Mouse (Mus musculus) gastrocnemius, adult 18-20 months (tissue): Measurements from ENCODE around the gene Fanci. TPM values are rescaled to one million over a fixed set of nuclear protein-coding genes. Genes with fewer than 3 reads are reported as not detected.

ENCODE experiments used
- DNase-seq: peaks from one replicate; pipeline ENCODE4 v3.0.0; 2021; ENCODE audit warnings: low spot score
- long read RNA-seq, 2 experiments: library from polyadenylated mRNA; stranded (forward); transcript quantifications; one replicate each; pipeline ENCODE4 v2.0.0; 2021
- total RNA-seq, 2 experiments: library from RNA; stranded (reverse); gene quantifications; 2 replicates each; pipeline ENCODE4 v1.2.3; 2021

Gene Fanci
- total RNA-seq = not detected
- long read RNA-seq, experiment 1 = 0 reads
- long read RNA-seq, experiment 2 = 0 reads

- peak; percentile 94 for DNase-seq
These were observed at the start of gene Fanci for GRCm38 (mm10) chr7:79391883-79392649. Gene Fanci, plus strand, starts transcription at chr7:79391929.

DNA sequence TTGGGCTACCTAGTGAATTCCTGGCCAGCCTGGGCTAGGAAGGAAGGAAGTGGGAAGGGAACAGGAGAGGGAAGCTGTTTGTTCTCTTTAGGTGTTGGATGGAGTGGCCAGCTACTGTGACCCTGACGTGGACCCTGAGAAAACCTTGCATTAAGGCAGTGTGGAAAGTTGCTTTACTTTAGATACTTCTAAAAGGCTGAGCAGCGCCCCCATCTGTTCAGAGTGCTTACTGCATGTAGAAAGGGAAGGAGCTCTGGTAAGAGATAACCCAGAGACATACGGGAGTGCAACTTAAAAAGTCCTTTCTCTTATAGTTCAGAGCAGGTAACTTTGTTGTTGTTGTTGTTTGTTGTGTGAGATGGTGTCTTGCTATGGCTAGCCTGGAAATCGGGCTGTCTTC lies 45.8 kb upstream of the Fanci start:
- peak; percentile 33 for DNase-seq

GRCm38 (mm10) chr7:79346555-79347075 lies 45.1 kb upstream of the Fanci start:
- DNase-seq = no peak

GRCm38 (mm10) chr7:79347108-79347813 lies 44.5 kb upstream of the Fanci start:
- no peak for DNase-seq

DNA sequence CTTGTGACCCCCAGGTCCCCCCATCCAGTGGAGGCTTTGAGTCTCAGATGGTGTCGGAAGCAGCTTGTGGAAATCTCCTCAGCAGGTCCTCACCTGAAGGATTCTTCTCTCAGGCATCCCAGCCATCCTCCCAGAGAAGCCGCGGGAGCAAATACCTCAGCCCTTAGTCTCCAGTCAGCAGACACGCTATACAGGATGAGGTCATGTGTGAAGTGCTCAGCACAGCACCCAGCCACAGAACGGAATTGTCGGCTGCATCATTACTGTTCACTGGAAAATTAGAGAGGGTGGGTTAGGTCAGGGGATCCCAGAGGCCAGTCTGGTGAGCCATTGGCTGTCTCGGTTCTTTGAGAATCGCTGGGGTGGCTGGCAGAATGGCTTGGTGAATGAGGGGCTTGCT lies 42.9 kb upstream of the Fanci start:
- DNase-seq = no peak

- peak; percentile 78 for DNase-seq
These were observed 41.9 kb upstream of the Fanci start for GRCm38 (mm10) chr7:79349738-79350386.

GRCm38 (mm10) chr7:79358350-79359182 lies 33.2 kb upstream of the Fanci start:
- DNase-seq = no peak

DNA sequence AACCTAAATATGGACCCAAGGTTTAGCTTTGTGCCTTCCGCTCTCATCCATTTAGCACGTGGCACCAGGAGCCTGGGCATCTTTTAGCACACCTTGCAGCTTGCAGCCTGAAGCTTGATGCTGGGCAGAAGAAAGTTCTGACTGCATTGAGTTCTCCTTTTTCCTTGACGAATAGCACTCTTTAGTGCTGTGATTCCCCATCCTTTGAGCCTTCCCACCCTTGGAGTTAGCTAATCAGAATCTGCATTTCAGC lies 32.6 kb upstream of the Fanci start:
- DNase-seq = no peak

GRCm38 (mm10) chr7:79360056-79360455 lies 31.7 kb upstream of the Fanci start:
- DNase-seq = no peak

DNA sequence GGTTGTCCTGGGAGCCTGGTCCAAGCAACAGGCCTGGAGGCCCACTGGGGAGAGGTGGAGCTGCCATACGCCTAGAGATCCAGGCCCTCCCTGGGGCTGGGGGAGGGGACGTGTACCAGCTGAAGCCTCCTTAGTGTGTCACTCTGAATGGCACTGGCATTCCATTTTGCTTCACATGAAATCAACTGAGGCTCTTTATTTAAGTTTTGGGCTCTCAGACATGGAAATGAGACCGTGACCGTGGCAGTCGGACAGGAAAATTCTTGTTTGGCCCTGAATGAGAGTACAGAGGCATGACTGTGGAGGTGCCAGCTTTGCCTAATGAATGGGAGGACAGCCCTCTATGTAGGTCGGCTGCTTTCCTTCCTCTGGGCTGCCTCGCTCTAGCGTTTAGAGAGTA lies 29.5 kb upstream of the Fanci start:
- no peak for DNase-seq

DNA sequence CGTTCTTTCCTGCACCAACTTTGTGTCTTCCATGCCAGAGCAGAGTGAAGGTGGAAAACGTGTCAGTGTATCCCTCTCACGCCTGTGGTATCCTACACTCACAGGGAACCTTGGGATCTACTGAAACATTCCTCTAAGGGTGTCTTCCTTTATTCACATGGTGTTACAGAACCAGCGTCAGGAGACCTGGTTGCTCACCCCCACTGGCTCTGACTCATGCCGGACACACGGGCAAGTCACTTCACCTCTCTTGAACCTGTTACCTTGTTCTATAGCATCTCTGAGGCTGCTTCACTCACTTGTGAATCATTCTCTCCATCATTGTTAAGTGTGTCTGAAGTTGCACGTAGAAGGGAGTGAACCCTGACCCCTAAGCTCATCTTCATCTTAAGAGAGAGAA lies 28.9 kb upstream of the Fanci start:
- DNase-seq = no peak

DNA sequence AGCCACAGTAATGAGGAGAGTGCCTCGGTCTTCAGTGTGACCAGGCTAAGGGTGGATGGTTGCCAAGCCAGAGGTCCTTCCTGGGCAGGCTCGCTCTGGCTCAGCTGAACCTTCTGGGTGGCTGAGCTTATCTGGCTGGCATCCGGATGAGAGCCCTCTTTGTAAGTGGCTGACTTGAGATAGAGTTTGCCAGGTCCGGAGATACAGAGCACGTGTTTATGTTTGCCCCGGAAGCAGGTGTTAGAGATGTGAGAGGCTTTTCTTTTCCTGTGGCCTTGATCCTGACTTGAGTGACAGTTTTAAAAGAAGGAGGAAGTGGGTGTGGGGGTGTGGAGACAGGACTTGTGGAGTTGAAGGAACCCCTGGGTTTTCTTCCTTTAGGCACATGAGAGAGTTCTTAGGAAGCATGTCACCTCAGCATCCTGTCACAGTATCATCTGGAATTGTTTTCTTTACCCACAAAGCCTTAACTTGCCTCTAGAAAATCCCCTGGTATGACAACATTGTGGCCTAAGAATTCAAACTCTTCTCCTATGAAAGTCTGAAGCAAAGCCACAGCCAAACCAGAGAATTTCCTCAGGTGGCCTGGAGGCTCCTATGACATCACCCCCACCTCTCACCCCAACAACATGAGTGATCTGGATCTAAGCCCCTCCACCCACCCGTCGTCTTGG lies 28.2 kb upstream of the Fanci start:
- DNase-seq = no peak

GRCm38 (mm10) chr7:79368664-79369063 lies 23.1 kb upstream of the Fanci start:
- no peak for DNase-seq

DNA sequence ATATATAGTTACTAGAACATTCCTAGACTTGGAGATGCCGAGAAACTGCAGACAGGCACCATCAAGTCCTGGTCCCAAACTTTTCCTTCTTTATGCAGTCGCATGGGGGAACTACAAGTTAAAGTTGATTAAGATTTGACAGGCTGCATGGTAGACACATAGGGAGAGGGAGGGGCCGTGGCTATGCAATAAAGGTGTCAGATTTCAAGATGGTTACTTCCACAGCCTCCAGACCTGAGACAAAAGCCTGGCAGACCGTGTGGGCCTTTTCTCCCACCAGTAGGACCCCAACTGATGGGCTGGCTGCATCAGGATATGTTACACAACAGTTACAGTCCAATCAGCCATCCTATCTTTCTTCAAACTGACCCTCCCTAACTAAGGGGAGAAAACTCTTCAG lies 22.3 kb upstream of the Fanci start:
- no peak for DNase-seq

GRCm38 (mm10) chr7:79371321-79371879 lies 20.3 kb upstream of the Fanci start:
- peak; percentile 43 for DNase-seq

DNA sequence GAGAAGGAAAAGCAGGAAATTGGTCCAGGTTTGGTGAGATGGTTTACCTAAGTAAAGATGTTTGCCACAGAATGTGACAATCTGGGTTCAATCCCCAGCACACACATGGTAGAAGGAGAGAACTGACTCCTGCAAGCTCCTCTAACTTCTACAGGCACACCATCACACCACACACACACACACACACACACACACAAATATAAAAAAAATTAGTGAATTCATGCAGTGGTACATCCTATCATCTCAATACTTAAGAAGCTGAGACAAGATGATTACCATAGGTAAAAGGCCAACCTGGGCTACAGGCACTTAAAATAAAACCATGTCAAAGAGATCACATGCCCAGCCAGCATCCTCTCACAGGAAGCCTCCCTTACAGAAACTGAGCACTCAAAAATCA lies 17.7 kb upstream of the Fanci start:
- no peak for DNase-seq

GRCm38 (mm10) chr7:79375594-79375993 lies 16.1 kb upstream of the Fanci start:
- no peak for DNase-seq

DNA sequence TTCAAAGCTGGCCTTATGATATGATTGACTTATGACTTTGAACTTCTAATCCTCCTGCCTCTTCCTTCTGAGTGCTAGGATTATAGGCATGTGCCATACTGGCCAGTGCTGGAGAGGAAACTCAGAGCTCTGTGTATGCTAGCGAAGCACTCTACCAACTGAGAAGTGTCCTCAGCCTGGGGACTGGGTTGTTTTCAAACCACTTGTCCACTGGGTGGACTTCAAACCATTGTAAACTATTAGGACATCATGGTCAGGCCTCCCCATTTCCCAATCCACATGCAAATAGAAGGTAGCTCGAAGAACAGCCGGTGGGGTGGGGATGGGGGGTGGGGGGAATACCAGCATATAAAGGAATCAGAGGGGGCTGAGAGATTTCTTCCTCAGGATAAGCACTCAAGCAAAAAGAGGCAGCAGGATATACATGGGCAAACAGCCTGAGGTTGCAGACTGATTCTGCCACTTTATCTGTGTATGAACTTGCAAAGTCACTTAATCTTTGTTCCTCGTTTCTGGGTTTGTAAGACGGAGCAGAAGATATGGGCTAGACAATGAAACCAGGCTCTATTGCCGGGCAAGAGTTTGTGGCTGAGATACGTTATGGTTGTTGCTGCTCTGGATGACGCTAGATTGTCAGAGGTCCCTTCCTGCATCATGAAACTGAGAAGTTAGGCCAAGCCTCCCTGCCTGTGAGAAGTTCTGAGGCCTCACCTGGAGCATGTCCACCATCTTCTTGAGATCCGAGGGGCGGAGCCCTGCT lies 15.0 kb upstream of the Fanci start:
- DNase-seq = no peak

- no peak for DNase-seq
These were observed 5.2 kb upstream of the Fanci start, which contains the start of gene Rlbp1 for GRCm38 (mm10) chr7:79386422-79387133. Gene Rlbp1, minus strand, starts transcription at chr7:79387048.
